Mouse (Mus musculus) embryonic fibroblast, embryonic 13.5 days (primary cell): Measurements from ENCODE around the gene Cd3e.

Source experiments
- CTCF ChIP-seq: IDR thresholded peaks from 2 replicates; pipeline ENCODE4 v1.5.1; 2011; ENCODE audit warnings: mild to moderate bottlenecking, control low read depth, low read length, moderate library complexity, borderline replicate concordance; ENCODE audit not compliant: insufficient read depth
- POLR2A ChIP-seq: IDR thresholded peaks from 2 replicates; pipeline ENCODE4 v1.6.1; 2011; ENCODE audit warnings: low read depth, mild to moderate bottlenecking, control low read depth, low read length, moderate library complexity

DNA sequence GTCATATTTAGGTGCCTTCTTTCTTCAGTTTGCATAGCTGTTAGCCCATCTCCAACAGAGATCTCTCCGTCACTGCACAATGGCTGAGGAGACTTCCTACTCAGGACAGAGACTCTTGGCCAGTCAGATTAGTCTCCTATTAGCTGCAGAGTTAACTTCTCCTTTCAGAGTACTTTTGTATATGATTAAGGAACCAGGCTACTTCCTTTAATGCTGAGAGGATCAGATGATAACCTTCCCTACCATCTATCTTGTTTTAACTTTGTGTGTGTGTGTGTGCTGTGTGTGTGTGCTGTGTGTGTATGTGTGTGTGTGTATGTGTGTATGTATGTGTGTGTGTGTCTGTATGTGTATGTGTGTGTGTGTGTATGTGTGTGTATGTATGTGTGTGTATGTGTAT, 40.3 kb upstream of the Cd3e start:
- TF ChIP-seq CTCF, result no peak
- no peak for TF ChIP-seq POLR2A
